Mouse (Mus musculus): ENCODE data around the gene Sfxn1. TPM values are rescaled to one million over a fixed set of nuclear protein-coding genes. Genes with fewer than 3 reads are reported as not detected.

Sfxn1 gene
- polyA plus RNA-seq, 1 experiment, result 63.9 TPM

GRCm38 (mm10) chr13:54153672-54154218, 82.1 kb downstream of the Sfxn1 start:
- Histone ChIP-seq H3K4me3 (ENCODE audit: insufficient read depth, low read length) (no peak overlapping the region), H3K4me1 (ENCODE audit: control insufficient read depth, insufficient read depth, low read length) (no peaks in the 10 kb centered on the region), H3K27ac (ENCODE audit: insufficient read depth, low read length) (no peak overlapping the region)
- no peak for TF ChIP-seq POLR2A (IDR thresholded peaks at IDR 0.05; ENCODE audit: low read depth, low read length)
- TF ChIP-seq CTCF (IDR thresholded peaks at IDR 0.05; ENCODE audit: borderline replicate concordance, insufficient read depth, low read length), result no peak

GRCm38 (mm10) chr13:54155822-54156221, 84.2 kb downstream of the Sfxn1 start:
- H3K4me1 ChIP-seq (ENCODE audit: control insufficient read depth, insufficient read depth, low read length), result no peaks in the 10 kb centered on the region
- H3K4me3 ChIP-seq (ENCODE audit: insufficient read depth, low read length), result no peak overlapping the region
- no peak overlapping the region for H3K27ac ChIP-seq (ENCODE audit: insufficient read depth, low read length)
- TF ChIP-seq POLR2A (IDR thresholded peaks at IDR 0.05; ENCODE audit: low read depth, low read length), result no peak
- no peak for TF ChIP-seq CTCF (IDR thresholded peaks at IDR 0.05; ENCODE audit: borderline replicate concordance, insufficient read depth, low read length)

Other genes starting within 250 kb of the Sfxn1 start
- gene Drd1, start 16.2 kb upstream of the Sfxn1 start, polyA plus RNA-seq (2011; ENCODE audit: insufficient read length, low read depth, missing spikeins), result not detected in 2 replicates
- not detected in 2 replicates for gene Hrh2, start 120.3 kb downstream of the Sfxn1 start, polyA plus RNA-seq (2011; ENCODE audit: insufficient read length, low read depth, missing spikeins)